In genomic region chr14:24493256-24493655, GRCm38 (mm10) we compare ENCODE assay signal across 14 mouse cellular contexts. TPM values are rescaled to one million over a fixed set of nuclear protein-coding genes. Genes with fewer than 3 reads are reported as not detected.
DNase-seq lines count a peak whose midpoint lies in the region; ATAC-seq and TF ChIP-seq lines count a peak whose summit lies in the region.
"Had no signal": no experiment of that assay in that cellular context is flagged by ENCODE, and none has a peak within 500 bp of the region (broad histone marks: within the 10 kb centered on the region; RNA-seq: fewer than 3 reads in every experiment).

No protein-coding gene starts in this region.

- H3K36me3 ChIP-seq in heart, embryonic 16.5 days (ENCODE audit: control insufficient read depth, insufficient read depth), result peaks cover 55% of the 10 kb centered on the region
- H3K36me3 ChIP-seq in testis, adult 2 months (ENCODE audit: control insufficient read depth, insufficient read depth, low read length), result peaks cover 6% of the 10 kb centered on the region
- peaks cover 67% of the 10 kb centered on the region for H3K36me3 ChIP-seq in limb, embryonic 10.5 days

- no peak for TF ChIP-seq CTCF in testis, adult 2 months (IDR thresholded peaks at IDR 0.05; ENCODE audit: control insufficient read depth, insufficient read depth, insufficient replicate concordance, low read depth, low read length)

- no peak overlapping the region for H3K4me2 ChIP-seq in heart, embryonic 16.5 days (ENCODE audit: low read depth, low read length)

- no peaks in the 10 kb centered on the region for H3K27me3 ChIP-seq in heart, embryonic 16.5 days (ENCODE audit: control insufficient read depth, insufficient read depth, low read length)
- no peaks in the 10 kb centered on the region for H3K27me3 ChIP-seq in testis, adult 2 months (ENCODE audit: control insufficient read depth, insufficient read depth, low read length)
- H3K27me3 ChIP-seq in limb, embryonic 10.5 days (ENCODE audit: low read depth, poor library complexity, severe bottlenecking), result no peaks in the 10 kb centered on the region
- H3K27me3 ChIP-seq: neural tube, embryonic 12.5 days had no signal

- H3K4me1 ChIP-seq in heart, embryonic 16.5 days (ENCODE audit: control insufficient read depth, insufficient read depth, low read length), result peaks cover 39% of the 10 kb centered on the region
- peaks cover 2% of the 10 kb centered on the region for H3K4me1 ChIP-seq in testis, adult 2 months (ENCODE audit: control insufficient read depth, insufficient read depth, low read length)
- H3K4me1 ChIP-seq in limb, embryonic 10.5 days, result peaks cover 29% of the 10 kb centered on the region

- no peak overlapping the region for H3K27ac ChIP-seq in heart, embryonic 16.5 days (ENCODE audit: low read length)
- no peak overlapping the region for H3K27ac ChIP-seq in testis, adult 2 months (ENCODE audit: control insufficient read depth, insufficient read depth, low read depth, low read length)
- H3K27ac ChIP-seq in limb, embryonic 10.5 days, result no peak overlapping the region
- H3K27ac ChIP-seq: heart, adult 2 months; macrophage; neural tube, embryonic 12.5 days had no signal

- intact Hi-C loops in gastrocnemius, postnatal 36 days (cut with DNase I), result no loop called here

- 84% methylated on average over 9 of the region's 9 CpGs for WGBS in heart, embryonic 16.5 days
- 90% methylated on average over 9 of the region's 9 CpGs for WGBS in limb, embryonic 10.5 days

- H3K9ac ChIP-seq in heart, embryonic 16.5 days (ENCODE audit: low read length), result peak overlapping the region; percentile 47; the same call in 1 of the 2 replicates
- H3K9ac ChIP-seq: neural tube, embryonic 12.5 days had no signal

- no peak for DNase-seq in heart, postnatal 4 days
- no peak for DNase-seq in testis, postnatal 10 days (ENCODE audit: low spot score)
- no peak for DNase-seq in limb, embryonic 10.5 days (ENCODE audit: low spot score)
- no peak for DNase-seq in gastrocnemius, postnatal 36 days
- DNase-seq in right cerebral cortex, postnatal 14 days, result no peak
- DNase-seq: cerebellum, adult 9-11 months; heart, adult 2 months; kidney, adult 11 months; layer of hippocampus, postnatal 36 days; thymus, postnatal 25 days had no signal

- H3K4me3 ChIP-seq in heart, embryonic 16.5 days (ENCODE audit: low read length), result no peak overlapping the region
- peak overlapping the region; percentile 55 for H3K4me3 ChIP-seq in testis, adult 2 months (ENCODE audit: control insufficient read depth, low read depth, low read length)
- H3K4me3 ChIP-seq in limb, embryonic 10.5 days, result 0 out of 2 replicates have a peak overlapping the region, but pooled peaks have one; percentile 83
- H3K4me3 ChIP-seq: heart, adult 2 months; neural tube, embryonic 12.5 days had no signal

- no peak for TF ChIP-seq POLR2A in testis, adult 2 months (IDR thresholded peaks at IDR 0.05; ENCODE audit: control insufficient read depth, low read depth, low read length)

- no peak for ATAC-seq in heart, embryonic 16.5 days (replicated peaks; ENCODE audit: extremely low read depth, insufficient read depth, low FRiP score)

- no peaks in the 10 kb centered on the region for H3K9me3 ChIP-seq in heart, embryonic 16.5 days (replicated peaks; ENCODE audit: control insufficient read depth, low read length)
- no peaks in the 10 kb centered on the region for H3K9me3 ChIP-seq in limb, embryonic 10.5 days (replicated peaks)
- H3K9me3 ChIP-seq: neural tube, embryonic 12.5 days had no signal

RNA-seq across cellular contexts. Expression of gene Rps24, which starts 6.3 kb away (rescaled TPM):
- 463 and 565 TPM in 2 replicates for polyA plus RNA-seq in heart, embryonic 16.5 days (2015; fragmentation: Nextera tagmentation; extraction: Ambion mirVana)
- total RNA-seq in heart, postnatal 4 days (2021), result 1,000 to 10,000 TPM; 1,182 to 1,239 TPM
- 1,016 and 1,252 TPM in 2 replicates for polyA plus RNA-seq in testis, adult 2 months (2012; rRNA removed)
- polyA plus RNA-seq in limb, embryonic 10.5 days (2016; fragmentation: Nextera tagmentation; extraction: Ambion mirVana), result 1,041 and 1,257 TPM in 2 replicates
- total RNA-seq in gastrocnemius, postnatal 36 days (2021), result 100 to 1,000 TPM; 605 to 696 TPM

RNA-seq across cellular contexts. Expression of gene Polr3a, which starts 6.4 kb away (rescaled TPM):
- 13.3 and 14.1 TPM in 2 replicates for polyA plus RNA-seq in heart, embryonic 16.5 days (2015; fragmentation: Nextera tagmentation; extraction: Ambion mirVana)
- 10 to 100 TPM; 16.8 to 17.7 TPM for total RNA-seq in heart, postnatal 4 days (2021)
- polyA plus RNA-seq in testis, adult 2 months (2012; rRNA removed), result 5.9 and 6.8 TPM in 2 replicates
- polyA plus RNA-seq in limb, embryonic 10.5 days (2016; fragmentation: Nextera tagmentation; extraction: Ambion mirVana), result 21.8 and 25.1 TPM in 2 replicates
- total RNA-seq in gastrocnemius, postnatal 36 days (2021), result 1 to 10 TPM; 6.2 to 9.0 TPM
